Mouse (Mus musculus) liver, adult 2 months (tissue): ENCODE results near the gene Abhd2.

Source experiments
- CTCF ChIP-seq: fragments of 200-500 bp; IDR thresholded peaks from 2 replicates; pipeline ENCODE4 v1.5.1; 2011; ENCODE audit warnings: low read depth, low read length, control low read depth
- POLR2A ChIP-seq: fragments of 200-500 bp; IDR thresholded peaks from 2 replicates; pipeline ENCODE4 v1.6.1; 2011; ENCODE audit warnings: low read length, control low read depth; ENCODE audit not compliant: insufficient read depth; ENCODE audit errors: extremely low read depth

DNA sequence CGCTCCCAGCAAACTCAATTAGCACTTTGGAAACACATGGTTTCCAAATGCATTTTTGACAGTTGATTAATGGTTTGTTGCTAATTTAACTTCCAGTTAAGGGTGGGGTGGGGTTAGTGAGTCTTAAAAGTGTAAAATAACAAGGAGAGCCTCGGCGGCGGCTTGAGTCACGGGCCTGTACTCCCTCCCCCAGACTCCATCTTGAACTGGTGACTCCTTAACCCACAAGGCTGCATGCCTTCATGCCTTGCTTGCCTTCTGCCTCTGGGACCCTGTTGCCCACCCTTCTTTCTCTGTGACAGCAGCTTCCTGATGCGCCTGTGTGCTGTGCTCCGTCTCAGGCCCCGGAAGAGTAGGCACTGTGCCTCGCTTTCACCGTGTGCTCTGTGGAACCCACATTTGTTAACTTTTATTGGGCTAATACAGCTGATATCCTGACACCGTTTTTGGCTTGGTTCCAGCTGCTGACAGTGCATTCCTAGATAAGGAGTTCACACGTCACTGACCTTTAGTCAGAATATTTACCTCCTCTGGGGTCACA is 40.6 kb downstream of the Abhd2 start:
- no peak for TF ChIP-seq CTCF
- no peak for TF ChIP-seq POLR2A
